Mouse (Mus musculus) liver, adult (tissue): ENCODE results near the gene Ppp6r3.

Experiments
- GATA4 ChIP-seq: IDR thresholded peaks from 2 replicates; pipeline ENCODE4 v1.6.1; 2014; ENCODE audit warnings: mild to moderate bottlenecking, low read length; ENCODE audit not compliant: insufficient replicate concordance

Gene Ppp6r3

DNA sequence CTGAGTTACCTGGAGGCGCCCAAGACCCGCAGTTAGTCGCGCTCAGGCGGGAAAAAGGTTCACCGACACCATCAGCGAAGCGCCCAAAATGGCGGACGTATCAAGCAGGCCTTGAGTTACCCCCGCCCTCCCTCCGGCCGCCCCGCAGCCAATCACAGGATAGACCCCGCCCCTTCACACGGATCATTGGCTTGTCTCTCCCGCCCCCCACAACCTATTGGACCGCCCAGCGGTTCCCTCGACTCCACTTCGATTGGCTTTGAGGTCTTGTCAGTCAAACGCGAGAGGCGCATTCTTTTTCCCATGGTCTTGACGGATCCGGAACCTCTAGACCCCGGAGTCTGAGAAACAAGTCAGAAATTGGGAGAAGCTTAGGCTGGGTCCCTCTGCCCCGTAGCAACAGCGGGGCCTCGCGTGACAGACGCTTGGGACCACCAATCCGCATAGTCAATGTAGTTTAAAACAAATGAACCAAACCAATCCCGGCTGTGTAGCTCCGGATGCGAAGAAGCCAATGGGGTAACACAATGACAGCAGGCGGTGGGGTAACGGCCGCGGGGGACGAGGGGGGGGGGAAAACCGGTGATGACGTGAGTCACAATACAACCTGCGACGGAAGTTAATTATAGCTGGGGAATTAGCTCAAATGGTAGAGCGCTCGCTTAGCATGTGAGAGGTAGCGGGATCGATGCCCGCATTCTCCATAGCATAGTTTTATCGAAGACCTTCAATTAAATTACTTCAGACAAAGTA lies at the start of gene Ppp6r3:
Ppp6r3 (minus strand) TSS at position 118 of the 753 bp plus-strand sequence.
- TF ChIP-seq GATA4, result no peak; the same call in 1 of the 2 replicates

- no peak for TF ChIP-seq GATA4
These were observed 49.6 kb upstream of the Ppp6r3 start for GRCm38 (mm10) chr19:3625111-3625510.

DNA sequence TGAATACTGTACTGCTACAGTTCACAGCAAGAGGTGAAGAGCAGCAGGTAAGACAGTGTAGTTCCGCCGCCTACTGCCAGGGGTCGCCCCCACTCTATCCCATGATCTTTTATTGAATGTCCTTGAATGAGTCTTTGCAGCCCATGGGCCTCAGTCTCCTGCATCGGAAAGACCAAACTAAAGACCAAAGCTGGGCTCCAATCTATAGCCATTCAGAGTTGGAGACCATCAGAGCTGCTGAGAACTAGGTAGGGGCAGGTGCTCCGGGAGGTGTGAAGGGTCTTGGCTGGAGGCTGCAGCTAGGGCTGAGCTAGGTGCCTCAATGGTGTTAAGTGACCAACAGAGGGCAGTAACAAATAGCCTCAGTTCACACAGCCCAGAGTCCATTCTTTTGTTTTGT lies 48.3 kb upstream of the Ppp6r3 start:
- no peak for TF ChIP-seq GATA4

DNA sequence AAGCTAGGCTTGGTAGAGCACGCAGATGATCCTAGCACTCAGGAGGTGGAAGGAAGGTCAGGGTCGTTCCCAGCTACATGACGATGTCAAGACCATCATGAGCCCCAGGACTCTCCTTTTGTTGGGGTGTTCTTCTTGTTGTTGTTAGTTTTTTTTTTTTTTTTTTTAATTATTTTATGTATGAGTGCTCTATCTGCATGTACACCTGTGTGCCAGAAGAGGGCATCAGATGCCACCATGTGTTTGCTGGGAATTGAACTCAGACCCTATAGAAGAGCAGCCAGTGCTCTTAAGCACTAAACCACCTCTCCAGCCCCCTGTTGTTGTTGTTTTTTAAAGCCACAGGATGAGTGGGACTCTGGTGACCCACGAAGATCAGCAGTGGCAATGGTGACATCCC lies 47.7 kb upstream of the Ppp6r3 start:
- no peak for TF ChIP-seq GATA4

- TF ChIP-seq GATA4, result no peak
These were observed 45.3 kb upstream of the Ppp6r3 start for GRCm38 (mm10) chr19:3620871-3621270.

- TF ChIP-seq GATA4, result no peak
These were observed 43.8 kb upstream of the Ppp6r3 start for GRCm38 (mm10) chr19:3619359-3619758.

GRCm38 (mm10) chr19:3613991-3614390 lies 38.4 kb upstream of the Ppp6r3 start:
- TF ChIP-seq GATA4, result no peak

DNA sequence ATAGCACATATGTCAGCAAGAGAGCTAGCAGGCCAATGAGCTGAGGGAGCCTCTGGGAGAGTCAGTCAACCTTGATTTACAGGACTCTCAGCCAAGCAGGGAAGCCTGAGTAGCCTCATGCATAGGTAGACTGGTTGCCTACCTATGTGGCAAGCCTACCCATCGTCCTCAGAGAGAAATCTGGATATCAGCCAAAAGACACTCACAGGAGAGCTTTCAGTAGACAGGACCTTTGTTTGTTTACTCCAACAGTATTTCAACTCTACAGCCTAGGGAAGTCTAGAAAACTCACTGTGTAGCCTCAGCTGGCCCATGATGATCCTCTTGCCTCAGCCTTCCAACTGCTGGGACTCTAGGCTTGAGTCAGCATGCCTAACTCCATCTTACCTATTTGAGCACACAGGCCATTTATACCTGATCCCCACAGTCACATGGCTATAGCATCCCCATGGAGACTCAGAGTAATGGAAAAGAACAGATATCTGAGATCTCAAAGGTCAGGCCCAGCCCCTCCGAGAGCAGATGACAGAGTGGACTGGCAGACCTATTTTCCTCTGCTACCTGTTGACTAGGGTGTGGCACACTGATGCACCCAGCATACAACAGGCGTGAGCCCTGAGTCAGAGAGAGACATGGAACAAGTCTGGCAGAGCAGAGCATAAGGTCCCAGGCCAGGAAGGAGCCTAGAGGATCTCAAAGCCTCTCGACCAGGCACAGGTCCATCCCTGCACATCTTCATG lies 37.2 kb upstream of the Ppp6r3 start:
- TF ChIP-seq GATA4, result no peak

- no peak for TF ChIP-seq GATA4
These were observed 36.2 kb upstream of the Ppp6r3 start for GRCm38 (mm10) chr19:3611730-3612129.

GRCm38 (mm10) chr19:3610886-3611285 lies 35.3 kb upstream of the Ppp6r3 start:
- TF ChIP-seq GATA4, result no peak

DNA sequence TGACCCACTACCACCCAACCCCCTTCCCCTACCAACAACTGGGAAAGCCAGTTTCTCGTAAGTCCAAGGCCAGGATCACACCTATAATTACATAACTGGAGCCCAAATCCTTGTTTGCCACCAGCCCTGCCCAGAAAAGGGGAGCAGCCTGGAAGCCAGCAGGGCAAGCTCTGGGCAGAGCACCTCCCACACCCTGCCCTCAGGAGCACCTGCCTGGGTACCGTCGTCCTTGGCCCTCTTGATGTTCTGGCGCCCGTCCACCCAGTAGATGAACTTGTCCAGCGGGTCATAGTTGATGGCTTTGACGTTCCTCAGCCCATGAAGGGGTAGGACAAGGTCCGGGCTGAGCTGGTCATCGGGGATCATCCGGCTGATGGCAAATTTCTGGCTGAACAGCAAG lies 34.3 kb upstream of the Ppp6r3 start:
- no peak for TF ChIP-seq GATA4

DNA sequence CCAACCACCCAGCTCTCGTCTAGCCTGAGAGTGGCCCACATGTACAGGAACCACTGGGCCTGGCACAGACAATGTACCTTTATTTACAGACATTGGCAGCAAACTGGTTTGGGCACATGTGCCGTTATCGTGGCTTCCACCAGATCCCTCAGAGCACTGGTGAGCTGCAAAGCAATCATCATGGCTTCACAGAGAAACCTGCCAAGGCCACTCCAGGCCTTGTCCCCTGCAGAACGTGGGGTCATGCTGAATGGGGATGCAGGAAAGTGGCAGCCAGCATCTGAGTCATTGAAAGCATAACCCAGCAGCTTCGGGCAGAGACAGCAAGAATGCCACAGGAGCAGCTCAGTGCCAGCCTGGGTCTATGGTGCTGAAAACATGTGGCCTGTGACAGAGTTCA lies 18.8 kb upstream of the Ppp6r3 start:
- no peak for TF ChIP-seq GATA4

DNA sequence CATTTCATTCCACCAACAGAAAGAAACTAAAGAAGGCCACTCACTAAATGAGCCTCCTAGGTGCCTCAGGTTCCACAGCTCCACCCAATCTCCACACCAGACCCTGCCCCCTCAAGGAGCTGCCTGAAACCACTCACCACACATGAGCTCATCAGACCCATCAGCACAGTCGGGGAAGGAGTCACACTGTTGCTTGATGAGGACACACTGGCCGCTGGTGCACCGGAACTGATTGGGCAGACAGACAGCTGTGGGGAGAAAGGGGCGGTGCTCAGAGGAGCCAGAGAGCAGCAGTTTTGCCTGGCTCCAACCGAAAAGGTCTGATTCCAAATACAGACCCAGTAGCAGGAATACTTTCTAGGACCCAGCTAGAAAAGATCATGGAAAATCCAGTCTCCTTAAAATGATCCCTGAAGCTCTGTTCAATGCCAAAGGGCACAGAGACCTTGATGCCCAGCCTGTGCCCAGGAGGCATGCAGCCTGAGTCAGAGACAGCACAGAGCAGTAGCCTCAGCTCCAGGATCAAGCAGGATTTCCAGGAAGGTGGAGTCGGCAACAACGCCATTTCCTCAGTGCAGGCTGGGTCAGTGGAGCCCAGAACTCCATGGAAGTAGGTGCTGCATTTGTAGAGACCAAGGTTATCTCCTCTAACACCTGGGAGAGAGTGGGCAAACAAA lies 18.0 kb upstream of the Ppp6r3 start:
- TF ChIP-seq GATA4, result no peak

- TF ChIP-seq GATA4, result no peak
These were observed 14.4 kb upstream of the Ppp6r3 start for GRCm38 (mm10) chr19:3589968-3590367.

GRCm38 (mm10) chr19:3589547-3589946 lies 14.0 kb upstream of the Ppp6r3 start:
- TF ChIP-seq GATA4, result no peak

GRCm38 (mm10) chr19:3586540-3586939 lies 11.0 kb upstream of the Ppp6r3 start:
- no peak for TF ChIP-seq GATA4

DNA sequence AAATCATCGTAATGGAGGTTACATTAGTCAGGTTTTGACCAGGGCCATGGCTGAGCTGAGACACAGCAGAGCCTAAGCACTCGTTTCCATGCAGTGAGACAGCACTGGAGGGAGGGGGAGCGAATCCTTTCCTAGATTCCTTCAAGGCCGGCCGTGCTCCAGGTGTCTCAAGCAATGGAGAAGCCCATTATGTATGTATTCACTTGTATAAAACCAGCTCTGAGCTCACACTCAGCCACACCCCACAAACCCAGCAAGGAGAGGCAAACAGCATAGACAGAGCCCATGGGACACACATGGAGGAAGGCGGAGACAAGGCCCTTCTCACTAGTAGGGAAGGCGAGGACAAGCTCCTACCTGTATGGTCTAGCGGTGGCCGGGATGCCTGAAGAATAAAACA lies 10.5 kb upstream of the Ppp6r3 start:
- no peak for TF ChIP-seq GATA4

GRCm38 (mm10) chr19:3581326-3581725 lies 5.8 kb upstream of the Ppp6r3 start:
- TF ChIP-seq GATA4, result no peak
